Mouse (Mus musculus): ENCODE data around the gene Dscam.

- TF ChIP-seq CTCF (IDR thresholded peaks at IDR 0.05; ENCODE audit: extremely low read depth, insufficient read depth, insufficient read length, insufficient replicate concordance) (no peak), POLR2A (IDR thresholded peaks at IDR 0.05; ENCODE audit: low read depth, low read length) (no peak)
These were observed 297.8 kb downstream of the Dscam start for GRCm38 (mm10) chr16:96872799-96873198.
